Mouse (Mus musculus) gastrocnemius, adult 18-20 months (tissue): ENCODE results near the gene Fat4. TPM values are rescaled to one million over a fixed set of nuclear protein-coding genes. Genes with fewer than 3 reads are reported as not detected.
A peak's percentile ranks its signal among the peaks of the same experiment; 100 is the strongest.

Source experiments
- DNase-seq: peaks from one replicate; pipeline ENCODE4 v3.0.0; 2021; ENCODE audit warnings: low spot score
- total RNA-seq, 2 experiments: library from RNA; stranded (reverse); gene quantifications; 2 replicates each; pipeline ENCODE4 v1.2.3; 2021

Gene Fat4
- total RNA-seq, 2 experiments from 2014 or later = 1.4 to 1.9 TPM

DNA sequence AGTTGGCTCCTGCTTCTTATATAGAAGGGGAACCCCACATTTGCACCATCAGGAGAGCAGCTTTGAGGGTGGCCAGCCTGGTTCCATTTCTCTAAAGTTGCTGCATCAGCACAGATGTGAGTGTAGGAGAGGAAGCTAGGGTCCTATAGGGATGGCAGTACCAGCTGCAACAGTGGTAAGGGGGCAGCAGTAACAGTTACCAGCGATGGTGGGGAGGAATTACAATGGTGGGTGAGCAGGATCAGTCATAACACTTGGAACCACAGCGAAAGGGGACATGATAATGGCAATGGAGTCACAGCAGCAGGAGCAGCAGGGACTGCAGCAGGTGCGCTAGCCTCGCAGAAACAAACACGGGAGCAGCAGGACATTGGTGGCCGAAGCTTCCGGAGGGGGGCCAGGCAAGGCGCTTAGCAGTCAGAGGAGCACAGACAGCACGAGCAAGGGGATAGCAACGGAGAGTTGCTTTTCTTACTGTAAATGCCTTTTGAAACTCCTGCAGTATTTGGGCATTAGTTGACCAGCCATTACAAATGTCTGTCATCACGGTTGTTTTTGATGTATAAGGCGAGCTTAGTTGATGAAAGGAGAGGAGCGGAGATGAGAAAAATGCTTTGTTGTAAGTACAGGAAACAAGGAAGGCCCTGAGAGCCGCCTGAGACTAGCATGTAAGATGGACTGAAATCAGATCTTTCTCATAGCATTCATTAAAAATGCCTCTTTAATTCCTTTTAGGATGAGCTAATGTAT is 21.1 kb downstream of the Fat4 start:
- DNase-seq = no peak

DNA sequence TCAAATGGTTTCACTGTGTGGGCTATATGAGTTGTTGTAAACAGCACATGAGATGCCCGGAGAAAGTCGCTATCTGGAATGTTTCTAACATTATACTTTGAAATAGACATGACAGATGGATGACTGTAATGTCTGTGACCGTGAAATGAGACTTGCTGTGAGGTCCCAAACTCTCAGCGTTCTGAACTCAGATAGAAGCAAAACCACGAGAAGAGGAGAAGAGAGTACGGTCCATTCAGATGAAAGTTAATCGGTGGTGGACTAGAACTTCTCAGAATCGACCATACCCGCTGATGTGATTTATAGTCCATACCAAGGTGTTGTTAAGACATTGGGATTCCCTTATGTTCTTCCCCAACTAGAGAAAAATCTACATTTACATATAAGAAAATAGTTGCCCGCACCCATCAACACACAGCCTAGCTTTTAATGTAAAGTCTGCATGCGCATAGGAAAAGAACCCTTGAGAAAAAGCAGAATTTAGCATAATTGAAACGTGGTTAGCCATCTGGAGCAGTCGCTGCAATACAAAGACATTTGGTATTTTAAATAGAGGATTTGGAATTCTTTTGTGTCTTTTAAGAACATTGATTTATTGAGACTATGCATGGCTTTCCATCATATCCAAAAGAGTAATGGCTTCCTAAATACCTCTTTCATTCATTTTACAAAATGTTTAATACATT is 21.8 kb downstream of the Fat4 start:
- DNase-seq = no peak

DNA sequence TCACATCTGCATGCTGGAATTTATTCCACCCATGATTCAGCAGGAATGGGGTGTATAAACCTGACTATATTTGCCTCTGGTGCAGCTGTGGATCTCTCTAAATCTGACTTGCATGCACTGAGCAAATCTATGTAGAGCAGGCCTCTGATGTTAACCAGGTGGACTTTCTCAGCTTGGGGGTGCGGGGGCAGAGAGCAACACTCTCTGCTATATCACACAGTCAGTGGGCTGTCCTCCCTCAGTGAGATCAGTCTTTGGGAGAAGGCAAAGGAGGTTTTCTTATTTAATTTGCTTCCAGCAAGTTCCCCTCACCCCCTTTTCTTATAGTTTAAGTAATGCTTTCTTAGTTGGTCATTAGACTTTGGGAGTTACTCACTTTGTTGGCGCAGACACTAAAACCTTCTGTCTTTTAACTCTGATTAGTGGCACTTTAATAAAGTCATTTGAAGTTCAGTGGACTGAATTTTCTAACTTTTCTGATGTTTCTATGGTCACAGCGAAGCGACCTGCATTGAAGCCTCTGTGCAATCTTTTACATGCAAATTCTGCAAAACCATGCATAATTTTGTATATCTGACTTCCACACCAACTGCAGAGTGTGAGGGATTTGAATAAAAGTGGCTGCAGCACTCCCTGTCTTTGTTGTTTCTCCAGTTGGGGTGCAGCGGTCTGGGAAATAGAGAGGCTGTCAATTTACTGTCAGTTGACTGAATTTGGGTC is 26.2 kb downstream of the Fat4 start:
- no peak for DNase-seq

DNA sequence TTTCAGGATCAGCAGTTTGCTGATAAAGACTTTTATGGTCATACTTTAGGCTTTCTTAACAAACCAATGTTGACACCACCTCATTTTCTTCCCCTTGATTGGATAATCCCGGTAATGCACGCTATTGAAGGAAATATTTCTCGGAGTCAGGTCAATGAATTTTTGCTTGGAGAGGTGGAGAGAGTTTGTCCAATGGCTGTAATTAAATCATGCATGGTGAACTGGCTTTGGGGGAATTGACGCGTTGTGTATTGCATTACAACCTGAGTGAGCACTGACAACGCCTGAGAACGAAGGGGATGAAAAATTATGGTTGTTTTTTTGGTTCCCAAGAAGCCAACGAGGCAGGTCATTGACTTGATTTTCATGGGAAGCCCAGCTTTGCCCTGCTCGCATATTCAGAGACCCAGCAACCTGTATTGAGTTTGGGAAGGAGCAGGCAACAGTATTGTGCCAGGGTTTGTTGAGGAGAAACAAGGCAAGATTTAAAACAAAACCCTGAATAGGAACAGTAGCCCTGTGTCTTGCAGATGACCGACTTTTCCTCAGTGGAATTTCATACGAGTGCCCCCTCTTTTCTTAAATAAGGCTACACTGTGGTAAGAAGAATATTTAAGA is 26.9 kb downstream of the Fat4 start:
- no peak for DNase-seq

DNA sequence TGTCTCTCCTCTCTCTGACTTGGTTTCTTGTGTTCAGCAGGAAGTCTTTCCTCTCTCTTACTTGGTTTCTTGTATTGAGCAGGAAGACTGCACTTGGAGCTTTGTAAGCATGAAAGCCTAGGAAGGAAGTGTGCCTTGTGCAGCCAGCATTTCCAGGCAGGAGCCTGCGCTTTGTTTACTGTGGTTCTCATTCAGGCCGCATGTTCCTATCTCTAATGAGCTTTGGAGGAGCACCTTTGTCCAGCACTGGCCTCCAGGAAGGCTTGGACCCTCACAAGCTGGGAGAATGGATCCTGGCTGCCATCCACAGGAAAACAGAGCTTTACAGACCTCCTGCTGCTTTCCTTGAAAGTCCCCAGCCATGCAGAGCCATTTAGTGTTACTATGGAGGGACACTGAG is 32.2 kb downstream of the Fat4 start:
- DNase-seq = no peak

DNA sequence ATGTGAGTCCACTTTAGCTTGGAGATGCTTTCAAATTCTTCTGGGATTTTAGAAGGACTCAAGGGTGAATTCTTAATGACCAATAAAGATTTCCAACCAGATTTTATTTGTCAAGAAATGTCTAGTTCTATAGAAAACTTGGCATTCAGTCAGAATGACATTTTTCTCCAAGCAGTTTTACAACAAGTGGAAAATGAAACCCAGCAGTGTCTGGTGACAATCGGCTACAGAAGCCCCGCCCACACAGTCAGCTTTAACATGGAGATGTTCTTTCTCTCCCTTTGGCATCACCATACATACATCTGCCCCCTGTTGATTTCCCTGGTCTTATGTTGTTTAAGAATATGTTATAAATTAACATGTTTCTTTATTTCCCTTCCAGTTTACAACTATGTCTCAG is 34.3 kb downstream of the Fat4 start:
- no peak for DNase-seq

DNA sequence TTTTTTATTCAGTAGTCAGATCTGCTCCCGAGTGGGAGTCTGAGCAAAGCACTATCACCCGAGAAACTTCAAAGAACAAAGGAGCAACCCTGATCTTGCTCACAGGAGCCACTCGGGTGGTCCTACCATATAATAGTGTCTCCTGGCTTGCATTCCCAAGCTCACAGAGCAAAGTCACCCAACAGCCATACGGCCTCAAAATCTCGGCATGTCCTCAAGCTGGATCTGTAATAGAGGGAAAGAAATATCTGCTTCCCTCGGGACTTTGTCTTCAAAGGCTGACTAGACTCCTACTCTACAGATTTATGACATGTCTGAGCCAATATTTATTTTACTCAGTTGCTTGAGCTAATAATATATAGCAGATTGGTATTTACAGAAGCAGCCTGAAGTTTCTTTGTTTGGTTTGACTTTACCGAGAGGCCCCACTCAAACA is 36.5 kb downstream of the Fat4 start:
- DNase-seq = no peak

DNA sequence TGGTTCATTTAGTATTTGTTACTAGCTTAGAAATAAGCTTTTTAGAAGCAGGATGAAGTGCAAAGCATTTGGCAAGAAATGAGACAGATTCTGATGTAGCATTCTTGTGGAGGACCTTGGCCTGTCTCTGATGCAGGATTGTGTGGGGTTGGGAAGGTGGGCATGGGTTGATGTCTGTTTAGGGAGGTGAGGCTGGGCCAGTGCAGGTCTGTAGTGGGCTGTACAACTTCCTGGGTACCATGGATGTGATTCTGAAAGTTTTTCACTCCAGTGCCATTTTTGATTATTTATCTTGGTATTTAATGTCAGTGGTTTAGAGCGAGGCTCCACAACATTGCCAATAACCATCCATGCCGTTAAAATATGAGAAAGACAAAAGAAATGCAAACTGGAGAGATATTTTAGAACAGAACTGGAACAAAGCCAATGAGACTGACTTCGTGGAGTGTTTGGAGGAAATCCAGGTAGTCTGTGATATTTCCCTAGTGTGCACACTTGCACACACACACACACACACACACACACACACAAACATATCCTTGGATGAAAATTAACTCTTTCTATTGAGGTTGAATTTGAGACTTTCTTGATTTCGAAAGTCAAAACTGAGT is 41.4 kb downstream of the Fat4 start:
- DNase-seq = no peak

DNA sequence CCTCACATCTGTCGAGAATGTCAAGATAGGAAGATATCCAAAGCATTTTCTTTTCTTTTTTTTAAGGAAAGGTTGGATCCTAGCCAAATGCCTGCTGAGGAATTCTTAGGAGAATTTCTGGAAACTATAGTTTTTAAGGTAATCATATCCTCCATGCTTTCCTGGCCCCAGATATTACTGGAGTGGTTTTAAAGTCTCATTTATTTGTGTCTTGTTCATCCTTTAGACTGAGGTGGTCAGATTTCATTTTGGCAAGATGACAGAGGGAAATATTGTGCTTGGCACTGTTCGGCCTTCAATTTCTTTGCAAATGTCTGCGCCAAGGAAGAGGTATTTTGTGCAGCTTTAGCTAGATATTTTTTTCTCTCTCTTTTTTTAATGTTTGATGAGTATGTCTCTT is 42.0 kb downstream of the Fat4 start:
- DNase-seq = no peak

DNA sequence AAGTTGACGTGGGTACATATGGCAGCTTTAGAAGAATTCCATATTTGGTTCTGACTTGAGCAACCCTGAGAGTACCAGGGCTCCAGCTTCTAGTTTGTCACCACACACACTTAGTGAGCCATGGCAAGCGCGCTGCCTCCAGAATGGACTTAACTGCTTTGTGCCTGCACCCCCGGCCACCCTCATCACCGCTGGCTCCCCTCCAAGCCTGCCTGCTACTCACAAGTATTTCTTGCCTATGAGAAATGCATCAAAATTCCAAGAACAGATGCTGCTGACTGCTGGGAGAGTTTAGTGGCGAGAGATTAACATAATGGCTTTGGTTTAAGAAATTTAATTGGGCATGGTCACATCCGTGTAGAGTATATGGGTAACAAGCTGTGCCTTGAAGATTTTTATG is 48.0 kb downstream of the Fat4 start:
- no peak for DNase-seq

DNA sequence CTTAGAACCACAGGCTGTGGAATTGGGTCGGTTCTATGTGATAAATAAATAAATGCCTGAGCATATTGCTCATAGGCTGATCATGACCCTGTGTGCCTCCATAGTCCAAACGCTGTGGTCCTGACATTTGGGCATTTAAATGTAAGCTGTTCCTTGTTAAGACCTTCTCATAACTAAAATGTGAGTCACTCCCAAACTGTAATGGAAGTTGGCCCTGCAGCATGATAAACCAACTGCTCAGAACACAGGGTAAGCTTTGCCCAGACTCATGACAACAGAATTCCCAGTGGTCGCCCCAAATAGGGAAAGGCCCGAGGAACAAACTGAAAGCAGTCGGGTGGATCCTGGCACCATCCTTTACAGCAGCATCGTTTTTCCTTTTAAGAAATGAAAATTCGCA is 49.7 kb downstream of the Fat4 start:
- peak; percentile 12 for DNase-seq

DNA sequence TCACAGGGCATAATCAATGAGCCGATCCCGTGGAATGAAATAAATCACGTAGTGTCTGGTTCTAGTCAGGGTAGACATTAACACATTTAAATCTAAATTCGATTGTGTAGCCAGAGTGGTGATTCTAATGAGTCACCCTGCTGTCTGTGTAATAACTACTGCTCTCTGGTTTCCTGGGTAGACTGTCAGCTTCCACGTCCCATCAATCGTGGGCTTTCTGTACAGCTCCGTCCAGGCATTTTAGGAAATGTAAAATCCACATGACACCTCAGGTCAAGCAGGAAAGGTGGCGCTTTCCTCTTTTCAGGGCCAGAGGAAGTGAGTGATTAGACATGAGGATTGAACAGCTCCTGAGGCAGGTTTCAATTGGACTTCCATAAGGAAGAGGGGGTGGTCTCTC is 50.4 kb downstream of the Fat4 start:
- DNase-seq = no peak

DNA sequence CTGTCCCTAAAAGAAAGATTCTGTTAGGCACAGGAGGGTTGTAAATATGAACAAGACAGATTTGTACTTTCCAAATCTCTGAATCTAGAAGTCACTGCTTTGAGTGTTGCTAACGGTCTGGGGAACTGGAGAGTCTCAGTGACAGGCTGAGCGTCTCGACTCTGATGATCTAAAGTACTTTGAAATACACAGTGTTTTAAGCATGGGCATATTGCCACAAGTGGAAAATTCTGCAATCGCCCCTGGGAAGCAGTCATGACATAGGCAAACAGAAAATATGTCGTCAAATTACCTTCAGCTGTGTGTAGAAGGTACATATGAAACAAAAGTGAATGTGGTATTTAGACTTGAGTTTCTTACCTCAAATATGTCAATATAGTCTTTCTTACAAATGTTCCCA is 51.4 kb downstream of the Fat4 start:
- DNase-seq = peak; percentile 16

DNA sequence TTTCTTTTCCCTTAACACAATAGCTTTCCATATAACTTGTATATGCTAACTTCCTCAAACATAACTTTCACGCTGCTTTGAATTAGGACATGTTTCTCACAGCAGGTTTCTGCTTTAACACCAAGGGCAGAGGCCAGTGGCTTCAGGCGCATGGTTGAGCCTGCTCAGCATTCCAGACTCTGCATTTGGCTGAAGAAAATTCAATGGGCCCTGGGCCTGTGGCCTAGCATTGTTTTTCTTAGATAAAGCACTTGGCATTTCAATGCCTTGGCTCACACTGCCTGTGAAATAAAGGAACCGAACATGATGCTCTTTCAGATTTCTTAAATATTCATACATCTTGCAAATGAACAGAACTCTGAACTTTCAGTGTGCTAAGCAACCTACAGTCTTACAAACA is 52.8 kb downstream of the Fat4 start:
- no peak for DNase-seq

DNA sequence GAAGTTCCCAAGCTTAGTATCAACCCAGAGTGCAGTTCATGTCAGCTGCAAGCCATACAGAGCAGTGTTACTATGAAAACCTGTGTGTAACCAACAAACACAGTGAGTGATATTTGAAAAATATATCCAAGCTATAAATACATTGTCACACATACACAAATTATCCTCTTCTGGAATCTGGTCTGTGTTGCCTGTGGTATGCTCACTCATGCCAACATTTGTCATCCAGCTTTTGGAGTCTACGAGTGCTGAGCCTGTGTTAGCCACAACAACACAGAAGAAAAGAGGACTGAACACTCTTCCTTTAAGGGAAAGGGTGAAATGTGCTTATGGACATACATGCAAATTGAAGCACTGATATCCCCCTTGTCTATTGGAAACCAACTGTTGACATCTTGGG is 53.6 kb downstream of the Fat4 start:
- DNase-seq = no peak

DNA sequence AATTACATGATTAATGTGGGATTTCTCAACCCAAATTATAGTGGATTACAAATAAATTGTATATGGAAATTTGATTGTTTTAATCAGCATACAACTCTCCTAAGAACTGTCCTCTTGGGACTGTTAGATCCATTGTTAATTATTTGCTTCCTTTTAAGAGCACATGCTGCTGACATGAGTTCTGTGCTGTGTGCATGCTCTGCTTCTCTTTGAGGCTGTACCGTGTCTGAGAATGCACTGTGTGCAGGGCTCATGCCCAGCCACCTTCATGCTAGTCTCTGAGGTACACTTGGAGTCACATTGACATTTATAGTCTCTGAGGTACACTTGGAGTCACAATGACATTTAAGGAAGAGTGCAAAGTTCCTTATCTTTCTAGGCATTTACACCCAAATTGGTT is 58.4 kb downstream of the Fat4 start:
- DNase-seq = no peak

DNA sequence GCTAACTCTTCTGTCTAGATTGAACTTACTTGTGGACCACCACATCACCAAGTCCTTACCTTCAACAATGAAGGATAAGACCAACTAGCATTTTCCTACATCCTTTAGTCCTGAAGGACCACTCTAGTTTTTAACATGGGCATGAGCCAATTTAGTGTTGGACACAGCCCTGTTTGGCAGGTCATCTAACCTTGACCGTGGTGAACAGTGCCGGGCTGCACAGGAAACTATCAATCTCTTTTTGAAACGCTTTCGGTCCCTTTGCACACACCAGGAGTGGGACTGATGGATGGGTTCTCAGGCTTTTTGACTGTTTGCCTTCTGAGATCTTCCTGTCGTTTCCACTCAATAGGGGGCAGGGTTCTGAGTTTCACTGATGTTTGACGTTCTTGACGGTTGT is 61.0 kb downstream of the Fat4 start:
- DNase-seq = no peak

DNA sequence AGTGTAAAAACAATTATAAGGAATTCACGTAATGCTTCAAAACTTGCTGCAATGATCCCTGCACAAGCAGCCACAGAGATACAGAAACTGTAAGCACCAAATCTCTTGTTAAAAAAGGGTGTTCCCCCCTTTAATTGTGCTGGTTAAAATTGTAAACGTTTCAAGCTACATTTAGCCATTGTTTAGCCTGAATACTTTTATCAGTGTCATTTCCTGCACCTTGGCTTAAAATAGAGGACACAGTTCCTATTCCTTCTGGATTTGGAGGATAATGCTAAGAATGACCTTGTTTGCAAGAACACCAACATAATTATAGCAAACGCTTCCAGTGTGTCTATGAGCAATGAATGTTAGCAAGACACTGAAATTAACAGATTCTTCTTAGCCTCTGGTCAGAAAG is 65.9 kb downstream of the Fat4 start:
- DNase-seq = no peak

DNA sequence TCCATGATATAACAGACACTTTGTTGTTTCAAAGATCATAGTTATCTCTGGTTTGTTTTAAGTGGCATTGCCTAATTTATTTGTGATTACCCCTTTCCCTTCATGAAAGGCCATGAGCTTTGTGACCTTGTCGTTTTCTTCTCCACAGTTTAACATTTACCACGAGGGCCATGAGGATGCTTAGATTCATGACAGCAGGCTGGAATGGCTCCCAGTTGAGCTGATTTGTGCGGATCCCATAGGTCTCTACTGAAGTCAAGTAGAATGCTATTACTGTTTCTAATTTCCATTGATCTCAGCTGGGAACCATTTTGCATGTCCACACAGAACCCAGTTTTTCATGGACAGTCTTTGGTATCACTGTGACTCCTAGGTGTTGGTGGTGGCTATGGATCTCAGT is 67.5 kb downstream of the Fat4 start:
- no peak for DNase-seq

DNA sequence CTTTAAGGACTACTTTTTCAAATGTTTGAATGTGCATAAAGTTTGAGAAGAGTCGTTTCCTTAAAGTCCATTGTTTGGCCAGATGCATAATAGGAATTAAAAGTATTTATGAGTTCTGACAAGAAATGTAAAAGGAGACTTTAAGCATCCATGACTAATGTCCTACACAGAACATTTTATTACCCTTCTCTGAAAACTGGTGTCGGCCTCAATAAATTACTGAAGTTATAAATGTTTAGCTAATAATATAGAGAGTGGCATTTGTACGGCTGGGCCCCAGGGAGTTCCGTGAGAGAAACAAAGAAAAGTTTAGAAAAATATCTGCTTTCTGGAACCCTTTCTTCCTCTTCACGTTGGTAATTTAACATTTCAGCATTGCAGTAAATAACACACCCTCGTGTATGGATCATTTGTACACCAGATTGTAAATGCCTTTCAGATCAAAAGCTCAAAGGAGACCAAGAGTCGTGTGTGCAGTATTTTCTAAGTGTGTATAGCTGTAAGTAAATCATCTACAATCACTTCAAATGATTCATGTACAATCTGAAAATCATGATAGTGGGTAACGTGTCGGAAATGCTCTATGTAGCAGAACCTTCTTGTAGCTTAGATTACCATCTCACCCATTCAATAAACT is 69.4 kb downstream of the Fat4 start:
- no peak for DNase-seq

DNA sequence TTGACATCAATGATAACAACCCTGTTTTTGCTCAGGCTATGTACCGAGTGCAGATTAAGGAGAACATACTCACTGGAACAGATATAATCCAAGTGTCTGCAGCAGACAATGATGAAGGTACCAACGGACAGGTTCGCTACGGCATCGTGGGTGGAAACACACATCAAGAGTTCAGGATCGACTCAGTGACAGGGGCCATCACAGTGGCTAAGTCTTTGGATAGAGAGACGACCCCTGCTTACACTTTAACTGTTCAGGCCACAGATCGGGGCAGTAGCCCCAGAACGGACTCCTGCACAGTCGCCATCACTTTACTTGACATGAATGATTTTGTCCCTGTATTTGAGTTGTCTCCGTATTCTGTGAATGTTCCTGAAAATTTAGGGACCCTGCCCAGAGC is 70.4 kb downstream of the Fat4 start:
- no peak for DNase-seq
